Mouse (Mus musculus) colon, adult 2 months (tissue): ENCODE measurements around the gene Tmem115. TPM values are rescaled to one million over a fixed set of nuclear protein-coding genes. Genes with fewer than 3 reads are reported as not detected.

Experiments
- polyA plus RNA-seq: library from polyadenylated mRNA; depleted of rRNA; stranded (reverse); fragments of >200 nt; gene quantifications from 2 replicates; pipeline ENCODE4 v1.2.3, GENCODE M21; 2012; rRNA removed

Gene Tmem115
- 73.8 and 95.5 TPM in 2 replicates for polyA plus RNA-seq

GRCm38 (mm10) chr9:107533791-107534407, at the start of gene Tmem115:
TSS of gene Tmem115 (plus strand) at chr9:107533945.

GRCm38 (mm10) chr9:107541474-107542351, 8.0 kb downstream of the Tmem115 start, which contains the start of the genes Cyb561d2 and Nprl2:
TSS of gene Cyb561d2 (minus strand) at chr9:107542193.
TSS of gene Nprl2 (plus strand) at chr9:107542226.

GRCm38 (mm10) chr9:107547026-107547425, 13.3 kb downstream of the Tmem115 start, which contains the start of gene Zmynd10:
TSS of gene Zmynd10 (plus strand) at chr9:107547298.

GRCm38 (mm10) chr9:107551117-107551889, 17.6 kb downstream of the Tmem115 start, which contains the start of gene Rassf1:
TSS of gene Rassf1 (plus strand) at chr9:107551555.

GRCm38 (mm10) chr9:107563029-107563581, 29.4 kb downstream of the Tmem115 start, which contains the start of gene Tusc2:
TSS of gene Tusc2 (plus strand) at chr9:107563255.

GRCm38 (mm10) chr9:107567702-107568319, 34.1 kb downstream of the Tmem115 start, which contains the start of gene Hyal2:
TSS of gene Hyal2 (plus strand) at chr9:107567945.

GRCm38 (mm10) chr9:107576357-107577107, 42.8 kb downstream of the Tmem115 start, which contains the start of gene Hyal1:
TSS of gene Hyal1 (plus strand) at chr9:107576927.

GRCm38 (mm10) chr9:107578587-107578986, 44.8 kb downstream of the Tmem115 start, which contains the start of gene Naa80:
TSS of gene Naa80 (plus strand) at chr9:107578887.

GRCm38 (mm10) chr9:107580501-107581317, 47.0 kb downstream of the Tmem115 start, which contains the start of gene Hyal3:
TSS of gene Hyal3 (plus strand) at chr9:107580818.

GRCm38 (mm10) chr9:107586974-107587832, 53.5 kb downstream of the Tmem115 start, which contains the start of gene Ifrd2:
TSS of gene Ifrd2 (plus strand) at chr9:107587642.

Other genes with a start within 250 kb of the Tmem115 start
- 63.5 and 65.9 TPM in 2 replicates for gene Mapkapk3, start 244.1 kb upstream of the Tmem115 start, polyA plus RNA-seq
- 26.1 and 27.6 TPM in 2 replicates for gene Cish, start 237.9 kb upstream of the Tmem115 start, polyA plus RNA-seq
- gene Hemk1, start 195.6 kb upstream of the Tmem115 start, polyA plus RNA-seq, result 18.1 and 18.8 TPM in 2 replicates
- 0.26 and 0.27 TPM in 2 replicates for gene 6430571L13Rik, start 193.3 kb upstream of the Tmem115 start, polyA plus RNA-seq
- gene Cacna2d2, start 134.3 kb upstream of the Tmem115 start, polyA plus RNA-seq, result 20.0 and 33.9 TPM in 2 replicates
- gene Cyb561d2, start 8.2 kb downstream of the Tmem115 start, polyA plus RNA-seq, result 37.4 and 58.8 TPM in 2 replicates
- 26.5 and 29.3 TPM in 2 replicates for gene Nprl2, start 8.3 kb downstream of the Tmem115 start, polyA plus RNA-seq
- gene Zmynd10, start 13.4 kb downstream of the Tmem115 start, polyA plus RNA-seq, result 0.41 and 0.65 TPM in 2 replicates
- 27.3 and 28.5 TPM in 2 replicates for gene Rassf1, start 17.6 kb downstream of the Tmem115 start, polyA plus RNA-seq
- gene Tusc2, start 29.3 kb downstream of the Tmem115 start, polyA plus RNA-seq, result 78.3 and 101 TPM in 2 replicates
- gene Hyal2, start 34.0 kb downstream of the Tmem115 start, polyA plus RNA-seq, result 91.7 and 94.5 TPM in 2 replicates
- gene Hyal1, start 43.0 kb downstream of the Tmem115 start, polyA plus RNA-seq, result 4.4 and 5.2 TPM in 2 replicates
- gene Naa80, start 44.9 kb downstream of the Tmem115 start, polyA plus RNA-seq, result 53.5 and 65.8 TPM in 2 replicates
- 0.96 and 0.98 TPM in 2 replicates for gene Hyal3, start 46.9 kb downstream of the Tmem115 start, polyA plus RNA-seq
- 62.5 and 65.0 TPM in 2 replicates for gene Ifrd2, start 53.7 kb downstream of the Tmem115 start, polyA plus RNA-seq
- gene Sema3b, start 75.3 kb downstream of the Tmem115 start, polyA plus RNA-seq, result 93.4 and 98.5 TPM in 2 replicates
- gene Gnai2, start 101.4 kb downstream of the Tmem115 start, polyA plus RNA-seq, result 562 and 599 TPM in 2 replicates
- 0.81 and 7.5 TPM in 2 replicates for gene Slc38a3, start 135.6 kb downstream of the Tmem115 start, polyA plus RNA-seq
- gene Gnat1, start 145.8 kb downstream of the Tmem115 start, polyA plus RNA-seq, result 0.14 TPM in 1 of 2 replicates, not detected in the other
- 76.2 and 89.6 TPM in 2 replicates for gene Sema3f, start 176.5 kb downstream of the Tmem115 start, polyA plus RNA-seq
- gene Rbm5, start 237.1 kb downstream of the Tmem115 start, polyA plus RNA-seq, result 40.9 and 42.4 TPM in 2 replicates